ENCODE assay signal across 28 mouse cellular contexts in genomic region chr10:70767461-70767860, GRCm38 (mm10).
DNase-seq lines count a peak whose midpoint lies in the region; ATAC-seq and TF ChIP-seq lines count a peak whose summit lies in the region.
"Had no signal": no experiment of that assay in that cellular context is flagged by ENCODE, and none has a peak within 500 bp of the region (broad histone marks: within the 10 kb centered on the region; RNA-seq: fewer than 3 reads in every experiment).

No protein-coding gene starts in this region.

- ATAC-seq in midbrain, embryonic 11.5 days (ENCODE audit: low FRiP score), result no peak
- ATAC-seq in midbrain, embryonic 14.5 days (ENCODE audit: low FRiP score, low TSS enrichment), result no peak
- no peak for ATAC-seq in CD4-positive, CD25-positive, alpha-beta regulatory T cell, adult 4 months
- ATAC-seq: forebrain, embryonic 13.5 days; forebrain, embryonic 16.5 days; hindbrain, embryonic 16.5 days; intestine, embryonic 15.5 days had no signal

- H3K27me3 ChIP-seq in midbrain, embryonic 11.5 days (ENCODE audit: control insufficient read depth, insufficient read depth, low read length), result no peaks in the 10 kb centered on the region
- no peaks in the 10 kb centered on the region for H3K27me3 ChIP-seq in midbrain, embryonic 14.5 days (ENCODE audit: control insufficient read depth, insufficient read depth, low read length)
- H3K27me3 ChIP-seq: embryonic facial prominence, embryonic 13.5 days; forebrain, embryonic 13.5 days; hindbrain, embryonic 13.5 days; intestine, embryonic 15.5 days had no signal

- no peaks in the 10 kb centered on the region for H3K9me3 ChIP-seq in midbrain, embryonic 11.5 days (ENCODE audit: control insufficient read depth, low read length)
- H3K9me3 ChIP-seq in midbrain, embryonic 14.5 days (ENCODE audit: control insufficient read depth, low read length), result no peaks in the 10 kb centered on the region
- H3K9me3 ChIP-seq: embryonic facial prominence, embryonic 10.5 days; embryonic facial prominence, embryonic 13.5 days; forebrain, embryonic 10.5 days; forebrain, embryonic 13.5 days; hindbrain, embryonic 10.5 days; hindbrain, embryonic 13.5 days; intestine, embryonic 15.5 days had no signal

- WGBS in midbrain, embryonic 11.5 days, result 85% methylated on average over 7 of the region's 7 CpGs
- 79% methylated on average over 7 of the region's 7 CpGs for WGBS in midbrain, embryonic 14.5 days

- H3K9ac ChIP-seq in midbrain, embryonic 11.5 days (ENCODE audit: low read length), result no peak overlapping the region
- no peak overlapping the region for H3K9ac ChIP-seq in midbrain, embryonic 14.5 days (replicated peaks; ENCODE audit: low read length)
- H3K9ac ChIP-seq: embryonic facial prominence, embryonic 13.5 days; forebrain, embryonic 13.5 days; hindbrain, embryonic 13.5 days; intestine, embryonic 15.5 days had no signal

- H3K4me3 ChIP-seq in midbrain, embryonic 11.5 days (ENCODE audit: low read depth, low read length), result no peak overlapping the region
- no peak overlapping the region for H3K4me3 ChIP-seq in midbrain, embryonic 14.5 days (replicated peaks; ENCODE audit: low read depth, low read length)
- H3K4me3 ChIP-seq: embryonic facial prominence, embryonic 10.5 days; embryonic facial prominence, embryonic 13.5 days; erythroblast, embryonic 14.5 days; forebrain, embryonic 10.5 days; forebrain, embryonic 13.5 days; hindbrain, embryonic 10.5 days; hindbrain, embryonic 13.5 days; intestine, embryonic 15.5 days had no signal

- H3K27ac ChIP-seq in midbrain, embryonic 11.5 days (ENCODE audit: low read depth, low read length), result no peak overlapping the region
- no peak overlapping the region for H3K27ac ChIP-seq in midbrain, embryonic 14.5 days (replicated peaks; ENCODE audit: low read depth, low read length)
- H3K27ac ChIP-seq: embryonic facial prominence, embryonic 10.5 days; embryonic facial prominence, embryonic 13.5 days; forebrain, embryonic 10.5 days; forebrain, embryonic 13.5 days; hindbrain, embryonic 10.5 days; hindbrain, embryonic 13.5 days; intestine, embryonic 15.5 days had no signal

- no peak for TF ChIP-seq POLR2A in brain, embryonic 14.5 days (IDR thresholded peaks at IDR 0.05; ENCODE audit: borderline replicate concordance, extremely low read depth, insufficient read depth, insufficient read length, poor library complexity, severe bottlenecking)

- no peaks in the 10 kb centered on the region for H3K4me1 ChIP-seq in midbrain, embryonic 11.5 days (ENCODE audit: control insufficient read depth, insufficient read depth, low read length)
- no peaks in the 10 kb centered on the region for H3K4me1 ChIP-seq in midbrain, embryonic 14.5 days (ENCODE audit: control insufficient read depth, insufficient read depth, low read length)
- H3K4me1 ChIP-seq: embryonic facial prominence, embryonic 10.5 days; embryonic facial prominence, embryonic 13.5 days; forebrain, embryonic 10.5 days; forebrain, embryonic 13.5 days; intestine, embryonic 15.5 days had no signal

- H3K4me2 ChIP-seq in midbrain, embryonic 11.5 days, result no peak overlapping the region
- H3K4me2 ChIP-seq in midbrain, embryonic 14.5 days (ENCODE audit: low read length), result no peak overlapping the region
- H3K4me2 ChIP-seq: embryonic facial prominence, embryonic 13.5 days; forebrain, embryonic 13.5 days; heart, embryonic 11.5 days; hindbrain, embryonic 13.5 days; intestine, embryonic 15.5 days had no signal

- no peaks in the 10 kb centered on the region for H3K36me3 ChIP-seq in midbrain, embryonic 11.5 days (ENCODE audit: control insufficient read depth, insufficient read depth, low read length)
- H3K36me3 ChIP-seq in midbrain, embryonic 14.5 days (ENCODE audit: control insufficient read depth, insufficient read depth, low read length), result no peaks in the 10 kb centered on the region
- H3K36me3 ChIP-seq: embryonic facial prominence, embryonic 10.5 days; embryonic facial prominence, embryonic 13.5 days; forebrain, embryonic 10.5 days; hindbrain, embryonic 10.5 days; hindbrain, embryonic 13.5 days; intestine, embryonic 15.5 days had no signal

- no peak for TF ChIP-seq CTCF in brain, embryonic 14.5 days (IDR thresholded peaks at IDR 0.05; ENCODE audit: borderline replicate concordance, extremely low read depth, insufficient read depth, insufficient read length)

- peak; percentile 10 to 16 for DNase-seq in cerebellum, postnatal 14 days
- DNase-seq in cerebellum, postnatal 4 days (ENCODE audit: low spot score in 2 of 2), result no peak
- DNase-seq in layer of hippocampus, adult 9-11 months, result peak; percentile 14
- DNase-seq in layer of hippocampus, adult 9-10 months (ENCODE audit: low spot score), result no peak
- peak; percentile 17 for DNase-seq in midbrain, embryonic 11.5 days (ENCODE audit: low spot score, missing footprints)
- DNase-seq in midbrain, embryonic 14.5 days, result no peak
- DNase-seq in brain, embryonic 14.5 days (ENCODE audit: low read depth), result peak; percentile 36
- DNase-seq: adrenal gland, adult 2 months; adrenal gland, postnatal 14 days; B cell, adult 2 months; cerebellum, adult 18-20 months; cerebellum, adult 9-11 months; embryo, embryonic 11 days; gastrocnemius, postnatal 10 days; gastrocnemius, postnatal 36 days; heart, postnatal 36 days had no signal

Comparison
In these comparisons a context has a peak if more than half of its experiments do, and no peak if none do; other contexts are left out.
1. DNase-seq: peak in cerebellum, postnatal 14 days (2 of 2), layer of hippocampus, adult 9-11 months (single experiment), midbrain, embryonic 11.5 days (single experiment) and brain, embryonic 14.5 days (single experiment); none in cerebellum, postnatal 4 days (0 of 2), layer of hippocampus, adult 9-10 months (single experiment) and midbrain, embryonic 14.5 days (single experiment).